Mouse (Mus musculus): ENCODE results near the gene Uroc1. TPM values are rescaled to one million over a fixed set of nuclear protein-coding genes. Genes with fewer than 3 reads are reported as not detected.

The Uroc1 gene
- total RNA-seq, 2 experiments from 2014 or later, result not detected

Other genes starting within 250 kb of the Uroc1 start
- gene Vmn1r50, start 231.9 kb upstream of the Uroc1 start, total RNA-seq (2021), result not detected
- gene Vmn1r51, start 210.7 kb upstream of the Uroc1 start, total RNA-seq (2021), result not detected
- not detected for gene Vmn1r52, start 158.5 kb upstream of the Uroc1 start, total RNA-seq (2021)
- gene V1ra8, start 130.5 kb upstream of the Uroc1 start, total RNA-seq (2021), result not detected
- not detected for gene Vmn1r53, start 108.8 kb upstream of the Uroc1 start, total RNA-seq (2021)
- not detected for gene Vmn1r54, start 87.0 kb upstream of the Uroc1 start, total RNA-seq (2021)
- not detected for gene BC048671, start 32.1 kb upstream of the Uroc1 start, total RNA-seq (2021)
- gene Chst13, start 8.1 kb upstream of the Uroc1 start, total RNA-seq (2021), result not detected
- gene Zxdc, start 36.2 kb downstream of the Uroc1 start, total RNA-seq (2021), result 10 to 100 TPM; 27.2 to 29.9 TPM
- gene Cfap100, start 95.5 kb downstream of the Uroc1 start, total RNA-seq (2021), result 1 to 10 TPM; 3.8 to 3.9 TPM
- 10 to 100 TPM; 20.8 to 24.2 TPM for gene Klf15, start 129.3 kb downstream of the Uroc1 start, total RNA-seq (2021)
- 10 to 100 TPM; 63.5 to 65.8 TPM for gene Aldh1l1, start 153.1 kb downstream of the Uroc1 start, total RNA-seq (2021)